Mouse (Mus musculus) neutrophil, adult 59 days (primary cell): Measurements from ENCODE around the gene Asic3. TPM values are rescaled to one million over a fixed set of nuclear protein-coding genes. Genes with fewer than 3 reads are reported as not detected.

ENCODE experiments used
- total RNA-seq, 2 experiments: library from RNA; stranded (reverse); gene quantifications; 1 replicate in 1 of 2; 2 replicates in 1 of 2; pipeline ENCODE4 v1.2.4; 2023

Asic3 gene
- total RNA-seq: not detected

DNA sequence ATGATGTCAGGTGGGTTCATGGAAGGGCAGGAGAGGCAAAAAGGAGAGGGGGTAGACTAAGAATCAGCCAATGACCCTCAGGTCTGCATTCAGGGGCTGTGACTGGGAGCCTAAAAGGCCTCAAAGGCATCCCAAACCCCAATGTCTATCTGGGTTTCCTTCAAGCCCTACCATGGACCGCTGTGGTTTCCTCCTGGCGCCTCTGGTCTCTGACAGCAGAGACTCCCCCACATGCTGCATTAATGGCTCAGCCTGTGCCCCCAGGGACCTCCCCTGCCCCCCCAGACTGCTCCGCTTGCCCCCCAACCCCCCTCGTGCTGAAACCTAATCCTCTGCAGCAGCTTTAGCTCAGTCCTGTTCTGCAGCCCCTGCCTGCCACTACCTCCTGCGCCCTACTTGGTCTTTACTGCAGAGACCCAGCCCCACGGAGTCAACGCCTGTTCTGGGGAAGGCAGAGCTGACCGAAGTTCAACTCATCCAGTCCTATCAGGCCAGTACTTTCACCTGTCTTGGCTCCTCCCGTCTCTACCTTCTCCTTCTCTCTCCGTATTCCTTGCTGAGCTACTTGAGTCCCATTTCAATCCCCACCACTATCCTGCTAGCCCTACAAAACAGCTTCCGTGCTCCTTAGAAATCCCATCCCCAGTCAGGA, at the start of gene Asic3:
TSS of gene Asic3 (plus strand) at position 351 of the 652 bp plus-strand sequence.

DNA sequence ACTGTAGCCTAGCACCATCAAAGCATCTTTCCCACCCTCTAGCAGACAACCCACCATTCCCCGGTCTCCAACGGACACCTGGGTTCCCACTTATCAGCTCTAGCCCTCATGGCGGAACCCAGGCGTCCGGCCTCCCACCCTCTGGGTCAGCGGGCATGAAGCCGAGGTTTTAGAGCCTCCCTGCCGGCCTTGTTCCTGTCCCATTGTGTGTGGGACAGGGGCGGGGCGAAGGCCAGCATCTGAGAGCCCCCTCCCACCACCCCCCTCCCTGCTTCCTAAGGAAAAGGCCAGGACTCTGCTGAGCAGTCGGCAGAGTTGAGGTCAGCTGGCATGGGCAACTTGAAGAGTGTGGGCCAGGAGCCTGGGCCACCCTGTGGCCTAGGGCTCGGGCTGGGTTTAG, 48.7 kb upstream of the Asic3 start, which contains the start of gene Nos3:
TSS of gene Nos3 (plus strand) at position 303 of the 400 bp plus-strand sequence.

DNA sequence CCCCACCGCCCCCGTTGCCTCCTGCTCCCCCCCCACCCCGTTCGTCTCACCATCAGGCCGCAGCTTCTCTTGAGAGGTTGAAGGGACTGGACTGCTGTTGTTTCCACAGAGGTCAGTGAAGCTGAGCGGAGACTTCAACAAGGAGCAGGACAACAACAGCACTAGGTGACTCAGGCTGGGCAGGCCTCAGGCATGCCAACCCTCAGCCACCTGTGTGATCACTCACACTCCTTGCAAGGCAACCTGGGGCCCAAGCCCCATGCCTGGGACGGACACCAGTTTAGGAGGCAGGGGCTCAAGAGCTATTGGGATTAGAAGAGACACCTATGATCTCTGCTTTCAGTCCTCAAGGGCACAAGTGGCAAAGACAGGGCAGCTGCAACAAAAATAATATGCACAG, 21.3 kb upstream of the Asic3 start, which contains the start of gene Atg9b:
TSS of gene Atg9b (minus strand) at position 280 of the 400 bp plus-strand sequence.

DNA sequence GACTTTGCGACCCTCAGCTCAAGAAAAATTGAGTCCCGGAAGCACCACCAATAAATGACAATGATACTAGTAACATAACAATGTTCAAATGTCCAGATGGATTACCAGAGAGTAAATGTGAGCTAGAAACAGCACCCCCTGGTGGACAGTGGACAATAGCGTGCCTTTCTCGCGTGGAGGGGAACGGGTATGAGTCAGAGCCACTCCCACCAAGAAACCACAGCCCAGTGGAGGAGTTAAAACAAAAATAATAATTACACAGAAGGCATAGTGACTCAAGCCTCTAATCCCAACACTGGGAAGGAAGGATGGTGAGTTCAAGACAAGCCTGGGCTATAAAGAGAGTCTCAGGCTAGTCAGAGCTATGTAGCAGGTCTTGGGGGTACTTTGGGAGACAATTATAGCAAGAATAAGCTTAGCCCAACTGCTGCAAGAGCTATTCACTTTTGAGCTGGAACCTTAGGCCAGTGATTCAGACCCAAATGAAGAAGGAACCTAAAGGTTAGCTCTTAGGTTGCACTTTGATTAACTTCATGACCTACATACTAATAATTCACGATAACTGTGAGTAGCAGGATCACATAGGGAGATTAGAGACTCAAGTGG, 19.7 kb upstream of the Asic3 start, which contains the start of gene Abcb8:
TSS of gene Abcb8 (plus strand) at position 272 of the 606 bp plus-strand sequence.

DNA sequence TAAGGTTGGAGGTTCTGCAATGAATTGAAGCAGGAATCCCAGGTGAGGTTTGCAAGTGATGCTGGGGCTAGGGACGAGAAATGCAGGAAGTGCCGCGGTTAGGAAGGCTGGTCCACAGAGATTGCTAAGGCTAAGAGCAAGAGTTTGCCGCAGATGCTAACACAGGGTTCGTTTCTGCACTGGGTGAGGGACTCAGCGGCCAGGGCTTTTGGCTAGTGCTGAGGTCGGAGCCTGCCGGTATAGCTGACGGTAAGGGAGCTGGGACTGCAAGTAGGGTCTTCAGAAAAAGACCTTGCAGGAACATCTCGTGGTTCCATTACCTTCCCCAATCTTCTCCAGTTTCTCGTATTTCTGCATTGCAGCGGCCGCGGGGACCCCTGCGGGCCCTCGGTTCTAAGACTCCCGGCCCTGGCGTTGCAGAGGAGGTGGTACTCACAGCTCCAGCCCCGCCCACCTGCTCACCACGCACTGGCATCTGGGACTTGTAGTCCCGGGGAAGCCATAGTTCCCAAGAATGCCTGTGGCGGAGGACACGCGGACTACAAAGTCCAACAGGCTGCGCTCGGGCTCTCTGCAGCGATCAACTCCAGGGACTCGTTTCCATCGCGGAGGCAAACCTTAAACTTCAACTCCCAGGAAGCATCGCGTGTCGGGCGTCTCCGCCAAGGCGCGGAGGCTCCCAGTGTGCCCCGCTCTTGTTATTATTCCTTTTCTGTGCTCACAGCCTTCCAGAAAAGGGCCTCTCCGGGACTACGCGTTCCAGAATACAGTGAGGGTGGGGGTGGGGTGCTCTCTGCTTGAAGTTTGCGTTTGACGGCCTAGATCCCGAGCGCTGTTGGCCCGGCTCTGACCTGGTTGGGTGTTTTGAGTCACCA, 10.2 kb downstream of the Asic3 start, which contains the start of the genes Cdk5 and Slc4a2:
TSS of gene Cdk5 (minus strand) at position 402 of the 875 bp plus-strand sequence.
TSS of gene Slc4a2 (plus strand) at position 709 of the 875 bp plus-strand sequence.

DNA sequence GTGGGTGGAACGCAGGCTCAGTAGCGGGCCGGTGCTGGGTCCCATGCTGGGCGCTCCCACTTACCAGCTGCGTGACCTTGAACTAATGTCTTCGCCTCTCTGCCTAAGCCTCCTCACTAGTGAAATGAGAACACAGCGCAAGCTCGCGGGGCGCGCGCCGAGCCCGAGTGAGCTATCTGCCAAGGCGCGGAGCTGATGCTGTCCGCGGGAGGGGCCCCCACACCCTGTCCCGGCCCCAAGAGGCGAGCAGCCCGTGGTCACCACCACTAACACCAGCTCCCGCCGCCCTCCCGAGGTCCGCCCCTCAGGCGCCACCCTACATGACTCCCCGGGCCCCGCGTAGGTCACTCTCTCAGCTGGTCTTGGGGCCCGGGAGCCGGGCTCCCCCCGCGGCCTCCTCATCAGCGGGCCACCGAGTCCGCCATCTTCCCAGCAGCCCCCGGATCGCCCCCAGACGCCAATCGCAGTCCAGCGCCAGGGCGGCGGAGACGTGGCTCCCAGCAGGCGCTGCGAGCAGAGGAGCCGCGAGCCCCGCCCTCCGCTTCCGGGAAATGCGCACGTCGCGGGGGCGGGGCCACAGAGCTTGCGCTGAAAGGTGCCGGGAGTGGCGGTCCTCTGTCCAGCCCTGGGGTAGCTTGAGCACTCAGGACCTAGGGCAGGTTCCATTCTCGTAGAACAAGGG, 31.7 kb downstream of the Asic3 start, which contains the start of gene Fastk:
TSS of gene Fastk (minus strand) at position 542 of the 682 bp plus-strand sequence.

DNA sequence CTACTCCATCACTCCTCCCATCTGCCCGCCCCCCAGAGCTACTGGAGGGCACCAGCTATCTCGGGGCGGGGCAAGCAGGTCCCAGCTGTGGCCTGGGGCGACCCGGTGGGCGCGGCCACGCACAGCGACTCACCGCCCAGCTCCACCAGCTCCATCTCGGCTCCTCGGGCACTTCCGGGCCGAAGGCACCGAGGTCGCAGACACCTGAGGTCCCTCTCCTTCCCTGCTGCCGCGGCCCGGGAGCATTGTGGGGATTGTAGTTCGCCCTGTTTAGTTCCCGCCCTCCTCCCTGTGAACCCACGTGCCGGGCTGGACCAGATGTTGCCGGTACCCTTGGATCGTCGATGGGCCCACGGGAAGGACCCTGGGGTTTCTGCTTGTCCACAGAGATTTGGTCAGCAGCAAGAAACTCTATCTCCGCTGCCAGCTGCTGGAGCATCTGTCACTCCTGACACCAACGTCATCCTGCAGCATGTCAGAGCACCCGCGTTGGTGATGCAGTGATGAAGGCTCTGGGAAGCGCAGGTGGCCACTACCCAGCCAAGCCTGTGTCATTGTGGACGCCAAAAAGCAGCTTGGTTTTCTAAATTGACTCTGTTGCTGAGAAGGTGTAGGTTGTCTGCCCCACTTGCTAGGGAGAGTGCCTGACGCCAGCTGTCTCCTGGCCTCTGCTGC, 34.6 kb downstream of the Asic3 start, which contains the start of gene Tmub1:
TSS of gene Tmub1 (minus strand) at position 231 of the 675 bp plus-strand sequence.

DNA sequence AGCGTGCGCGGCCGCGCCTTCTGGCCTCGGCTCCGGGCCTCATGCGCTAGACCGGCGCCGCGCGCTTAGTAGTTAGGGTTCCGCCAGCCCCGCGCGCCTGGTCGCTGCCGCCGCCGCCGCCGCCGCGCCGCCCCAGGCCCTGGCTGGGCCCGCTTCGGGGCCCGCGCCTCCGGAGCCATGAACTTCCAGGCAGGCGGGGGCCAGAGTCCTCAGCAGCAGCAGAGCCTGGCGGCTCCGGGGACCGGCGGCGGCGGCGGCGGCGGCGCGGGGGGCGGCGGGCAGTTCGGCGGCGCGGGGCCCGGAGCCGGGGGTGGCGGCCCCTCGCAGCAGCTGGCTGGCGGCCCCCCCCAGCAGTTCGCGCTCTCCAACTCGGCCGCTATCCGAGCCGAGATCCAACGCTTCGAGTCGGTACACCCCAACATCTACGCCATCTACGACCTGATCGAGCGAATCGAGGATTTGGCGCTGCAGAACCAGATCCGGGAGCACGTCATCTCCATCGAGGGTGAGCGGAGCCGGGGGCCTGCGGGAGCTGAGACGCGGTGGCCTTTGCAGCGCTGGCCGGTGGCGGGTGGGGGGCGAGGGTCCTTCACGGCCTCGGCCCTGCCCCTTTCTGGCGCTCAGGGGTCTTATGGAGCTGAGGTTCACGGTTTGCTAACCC, 39.0 kb downstream of the Asic3 start, which contains the start of gene Agap3:
TSS of gene Agap3 (plus strand) at position 148 of the 661 bp plus-strand sequence.

Other genes with a start within 250 kb of the Asic3 start
- gene Nupl2, start 248.4 kb upstream of the Asic3 start, total RNA-seq: 1 to 10 TPM; 4.6 to 5.6 TPM
- gene Kcnh2, start 61.8 kb upstream of the Asic3 start, total RNA-seq: not detected
- under 1 TPM in 1 of 2 experiments, not detected in 1; 0.13 TPM for gene Nos3, start 48.6 kb upstream of the Asic3 start, total RNA-seq
- 1 to 10 TPM in 1 of 2 experiments, under 1 TPM in 1; 0.31 to 1.1 TPM for gene Atg9b, start 21.2 kb upstream of the Asic3 start, total RNA-seq
- gene Abcb8, start 19.7 kb upstream of the Asic3 start, total RNA-seq: 10 to 100 TPM; 11.7 to 13.8 TPM
- gene Cdk5, start 10.1 kb downstream of the Asic3 start, total RNA-seq: 10 to 100 TPM; 28.2 to 28.5 TPM
- 10 to 100 TPM; 57.8 to 62.5 TPM for gene Slc4a2, start 10.4 kb downstream of the Asic3 start, total RNA-seq
- gene Fastk, start 31.9 kb downstream of the Asic3 start, total RNA-seq: 10 to 100 TPM; 26.5 to 30.3 TPM
- 10 to 100 TPM; 14.0 to 14.5 TPM for gene Tmub1, start 34.5 kb downstream of the Asic3 start, total RNA-seq
- gene Agap3, start 38.8 kb downstream of the Asic3 start, total RNA-seq: 10 to 100 TPM; 26.9 to 28.4 TPM
- gene Gbx1, start 113.8 kb downstream of the Asic3 start, total RNA-seq: not detected
- gene Asb10, start 127.6 kb downstream of the Asic3 start, total RNA-seq: not detected
- gene 4931409K22Rik, start 143.4 kb downstream of the Asic3 start, total RNA-seq: not detected
- gene Abcf2, start 164.1 kb downstream of the Asic3 start, total RNA-seq: 10 to 100 TPM; 25.6 to 25.9 TPM
- gene Chpf2, start 173.3 kb downstream of the Asic3 start, total RNA-seq: 10 to 100 TPM; 19.1 to 23.7 TPM
- under 1 TPM in 1 of 2 experiments, not detected in 1; 0.31 TPM for gene Smarcd3, start 211.0 kb downstream of the Asic3 start, total RNA-seq